Mouse (Mus musculus) midbrain, embryonic 15.5 days (tissue): ENCODE measurements around the gene Senp5. TPM values are rescaled to one million over a fixed set of nuclear protein-coding genes. Genes with fewer than 3 reads are reported as not detected.
A peak's percentile ranks its signal among the peaks of the same experiment; 100 is the strongest.
"Not testable (repeated sequence)": the region's sequence is repeated elsewhere in the genome, so short reads cannot be mapped to it uniquely, and the experiment has no call there.

Experiments
- ATAC-seq: fragments of 200-750 bp; cut with Nextera tagmentation; replicated peaks from 2 replicates; pipeline ENCODE4 v1.8.0; 2017; ENCODE audit warnings: moderate TSS enrichment
- H3K27ac ChIP-seq: fragments of 300-500 bp; sonication (generic); 2 replicates; pipeline ENCODE4 v1.5.1; 2015; ENCODE audit warnings: mild to moderate bottlenecking, inconsistent platforms
- H3K27me3 ChIP-seq: fragments of 300-500 bp; sonication (generic); replicated peaks from 2 replicates; pipeline ENCODE4 v1.6.1; 2015; ENCODE audit warnings: inconsistent platforms
- H3K36me3 ChIP-seq: fragments of 300-500 bp; sonication (generic); replicated peaks from 2 replicates; pipeline ENCODE4 v1.6.1; 2015; ENCODE audit warnings: inconsistent platforms
- H3K4me1 ChIP-seq: fragments of 300-500 bp; sonication (generic); 2 replicates; pipeline ENCODE4 v1.6.1; 2015; ENCODE audit warnings: inconsistent platforms
- H3K4me2 ChIP-seq: fragments of 300-500 bp; sonication (generic); 2 replicates; pipeline ENCODE4 v1.6.1; 2015; ENCODE audit warnings: inconsistent platforms, mild to moderate bottlenecking, moderate library complexity
- H3K4me3 ChIP-seq: fragments of 300-500 bp; sonication (generic); 2 replicates; pipeline ENCODE4 v1.5.1; 2015; ENCODE audit warnings: mild to moderate bottlenecking, inconsistent platforms
- H3K9ac ChIP-seq: fragments of 300-500 bp; sonication (generic); 2 replicates; pipeline ENCODE4 v1.6.1; 2015; ENCODE audit warnings: mild to moderate bottlenecking, inconsistent platforms
- H3K9me3 ChIP-seq: fragments of 300-500 bp; sonication (generic); 2 replicates; pipeline ENCODE4 v1.6.1; 2016; ENCODE audit warnings: inconsistent platforms
- WGBS: fragments of 180-500 bp; shearing (Covaris S2); methylation state at CpG from one replicate; pipeline ENCODE4 v1.1.7; 2015; ENCODE audit warnings: mixed read lengths; 5-methylcytosine and 5-hydroxymethylcytosine counted together
- polyA plus RNA-seq: library from polyadenylated mRNA; unstranded; fragments of >200 nt; fragmentation: Nextera tagmentation; extraction: Ambion mirVana; gene quantifications from 2 replicates; pipeline ENCODE4 v1.2.1, GENCODE M21; 2015

The Senp5 gene
- polyA plus RNA-seq, 1 experiment from 2014 or later: 17.8 TPM

GRCm38 (mm10) chr16:31979501-31979900 lies 23.6 kb downstream of the Senp5 start:
- ATAC-seq: no peak
- no peaks in the 10 kb centered on the region for H3K27me3 ChIP-seq
- H3K4me3 ChIP-seq: no peak overlapping the region
- WGBS: 97% methylated on average over 3 of the region's 3 CpGs
- H3K9me3 ChIP-seq: no peaks in the 10 kb centered on the region
- H3K9ac ChIP-seq: no peak overlapping the region
- H3K4me1 ChIP-seq: no peaks in the 10 kb centered on the region
- H3K36me3 ChIP-seq: peaks cover 22% of the 10 kb centered on the region
- H3K4me2 ChIP-seq: no peak overlapping the region
- H3K27ac ChIP-seq: no peak overlapping the region

- ATAC-seq: no peak
- Histone ChIP-seq H3K27ac (no peak overlapping the region), H3K4me3 (no peak overlapping the region), H3K4me2 (no peak overlapping the region), H3K9me3 (no peaks in the 10 kb centered on the region), H3K36me3 (peaks cover 17% of the 10 kb centered on the region), H3K9ac (no peak overlapping the region), H3K27me3 (no peaks in the 10 kb centered on the region), H3K4me1 (no peaks in the 10 kb centered on the region)
- 93% methylated on average over 4 of the region's 4 CpGs for WGBS
These were observed 27.8 kb downstream of the Senp5 start for GRCm38 (mm10) chr16:31975258-31975657.

GRCm38 (mm10) chr16:31963224-31963623 lies 39.9 kb downstream of the Senp5 start:
- Histone ChIP-seq H3K9ac (no peak overlapping the region), H3K27ac (no peak overlapping the region)

GRCm38 (mm10) chr16:31948345-31948774 lies 54.7 kb downstream of the Senp5 start, which contains the start of the genes 0610012G03Rik and Ncbp2:
Gene 0610012G03Rik, minus strand, starts transcription at chr16:31948494.
Gene Ncbp2, plus strand, starts transcription at chr16:31948513.
- peak within 1 kb of the TSS; percentile 85 for H3K4me2 ChIP-seq
- peaks cover 53% of the 10 kb centered on the region for H3K4me1 ChIP-seq
- H3K36me3 ChIP-seq: 0 out of 2 replicates have a peak, but pooled peaks cover 3% of the 10 kb centered on the region
- H3K27ac ChIP-seq: peak within 1 kb of the TSS; percentile 85
- ATAC-seq: peak; percentile 92
- H3K27me3 ChIP-seq: no peaks in the 10 kb centered on the region
- under 1% methylated on average over 55 of the region's 55 CpGs for WGBS
- peak within 1 kb of the TSS; percentile 69 for H3K9ac ChIP-seq
- H3K9me3 ChIP-seq: no peaks in the 10 kb centered on the region
- H3K4me3 ChIP-seq: peak within 1 kb of the TSS; percentile 69

More at GRCm38 (mm10) chr16:31963224-31963623, 39.9 kb downstream of the Senp5 start:
- ATAC-seq: no peak
- no peak overlapping the region for H3K4me3 ChIP-seq
- H3K27me3 ChIP-seq: no peaks in the 10 kb centered on the region
- H3K4me1 ChIP-seq: no peaks in the 10 kb centered on the region
- peaks cover 50% of the 10 kb centered on the region for H3K36me3 ChIP-seq
- no peaks in the 10 kb centered on the region for H3K9me3 ChIP-seq
- H3K4me2 ChIP-seq: no peak overlapping the region
- 87% methylated on average over 7 of the region's 7 CpGs for WGBS

- H3K36me3 ChIP-seq: 0 out of 2 replicates have a peak, but pooled peaks cover 3% of the 10 kb centered on the region
- H3K27me3 ChIP-seq: no peaks in the 10 kb centered on the region
- H3K9ac ChIP-seq: peak overlapping the region; percentile 69
- peak overlapping the region; percentile 85 for H3K27ac ChIP-seq
- H3K4me2 ChIP-seq: peak overlapping the region; percentile 85
- H3K9me3 ChIP-seq: no peaks in the 10 kb centered on the region
- peak overlapping the region; percentile 69 for H3K4me3 ChIP-seq
- no peak for ATAC-seq
- 0% methylated on average over 37 of the region's 38 CpGs for WGBS
- H3K4me1 ChIP-seq: peaks cover 53% of the 10 kb centered on the region
These were observed 55.2 kb downstream of the Senp5 start for GRCm38 (mm10) chr16:31947901-31948316.

- Histone ChIP-seq H3K9ac (peak overlapping the region; percentile 69), H3K27me3 (no peaks in the 10 kb centered on the region), H3K4me2 (peak overlapping the region; percentile 85), H3K36me3 (0 out of 2 replicates have a peak, but pooled peaks cover 3% of the 10 kb centered on the region), H3K4me3 (peak overlapping the region; percentile 69), H3K4me1 (peaks cover 53% of the 10 kb centered on the region), H3K9me3 (no peaks in the 10 kb centered on the region), H3K27ac (peak overlapping the region; percentile 85; the same call in 1 of the 2 replicates)
- 37% methylated on average over 8 of the region's 8 CpGs for WGBS
- no peak for ATAC-seq
These were observed 55.8 kb downstream of the Senp5 start for GRCm38 (mm10) chr16:31947333-31947732.

- H3K4me2 ChIP-seq, H3K36me3 ChIP-seq, H3K9me3 ChIP-seq, H3K9ac ChIP-seq, H3K4me3 ChIP-seq, ATAC-seq, H3K27me3 ChIP-seq, H3K27ac ChIP-seq: not testable (repeated sequence)
- H3K4me1 ChIP-seq: peaks cover 53% of the 10 kb centered on the region
- WGBS: 89% methylated on average over 6 of the region's 6 CpGs
These were observed 57.1 kb downstream of the Senp5 start for GRCm38 (mm10) chr16:31945986-31946385.

- Histone ChIP-seq H3K4me1 (peaks cover 53% of the 10 kb centered on the region), H3K27me3 (no peaks in the 10 kb centered on the region; the same call in 1 of the 2 replicates), H3K27ac (no peak overlapping the region), H3K4me3 (no peak overlapping the region), H3K9ac (no peak overlapping the region), H3K9me3 (no peaks in the 10 kb centered on the region), H3K36me3 (0 out of 2 replicates have a peak, but pooled peaks cover 3% of the 10 kb centered on the region), H3K4me2 (no peak overlapping the region; the same call in 1 of the 2 replicates)
- no peak for ATAC-seq
- 90% methylated on average over 6 of the region's 6 CpGs for whole genome bisulfite sequencing
These were observed 57.7 kb downstream of the Senp5 start for GRCm38 (mm10) chr16:31945372-31945771.

GRCm38 (mm10) chr16:31944698-31945255 lies 58.3 kb downstream of the Senp5 start:
- Histone ChIP-seq H3K9ac (no peak overlapping the region), H3K9me3 (no peaks in the 10 kb centered on the region), H3K27me3 (no peaks in the 10 kb centered on the region; the same call in 1 of the 2 replicates), H3K36me3 (0 out of 2 replicates have a peak, but pooled peaks cover 3% of the 10 kb centered on the region), H3K4me1 (peaks cover 50% of the 10 kb centered on the region), H3K4me2 (no peak overlapping the region), H3K27ac (no peak overlapping the region), H3K4me3 (no peak overlapping the region)
- 90% methylated on average over 12 of the region's 12 CpGs for WGBS
- ATAC-seq: no peak

GRCm38 (mm10) chr16:31943980-31944379 lies 59.1 kb downstream of the Senp5 start:
- no peak overlapping the region for H3K4me2 ChIP-seq
- WGBS: 5% methylated on average over 10 of the region's 10 CpGs
- peaks cover 42% of the 10 kb centered on the region for H3K4me1 ChIP-seq
- H3K9ac ChIP-seq: peak overlapping the region; percentile 4; the same call in 1 of the 2 replicates
- H3K9me3 ChIP-seq: no peaks in the 10 kb centered on the region
- 0 out of 2 replicates have a peak, but pooled peaks cover 3% of the 10 kb centered on the region for H3K36me3 ChIP-seq
- H3K27ac ChIP-seq: no peak overlapping the region
- no peak for ATAC-seq
- no peaks in the 10 kb centered on the region; the same call in 1 of the 2 replicates for H3K27me3 ChIP-seq
- no peak overlapping the region for H3K4me3 ChIP-seq

- Histone ChIP-seq H3K27ac (no peak overlapping the region), H3K9ac (no peak overlapping the region), H3K9me3 (no peaks in the 10 kb centered on the region), H3K27me3 (peaks cover 2% of the 10 kb centered on the region; the same call in 1 of the 2 replicates), H3K4me3 (no peak overlapping the region), H3K4me1 (peaks cover 19% of the 10 kb centered on the region), H3K4me2 (no peak overlapping the region), H3K36me3 (0 out of 2 replicates have a peak, but pooled peaks cover 3% of the 10 kb centered on the region)
- no peak for ATAC-seq
- 69% methylated on average over 2 of the region's 2 CpGs for WGBS
These were observed 62.5 kb downstream of the Senp5 start for GRCm38 (mm10) chr16:31940586-31940985.

- H3K9me3 ChIP-seq: no peaks in the 10 kb centered on the region
- no peaks in the 10 kb centered on the region for H3K36me3 ChIP-seq
- no peak overlapping the region for H3K4me3 ChIP-seq
- H3K9ac ChIP-seq: no peak overlapping the region
- peaks cover 3% of the 10 kb centered on the region; the same call in 1 of the 2 replicates for H3K27me3 ChIP-seq
- ATAC-seq: no peak
- H3K4me2 ChIP-seq: no peak overlapping the region
- H3K4me1 ChIP-seq: peaks cover 19% of the 10 kb centered on the region
- H3K27ac ChIP-seq: no peak overlapping the region
- WGBS: 74% methylated on average over 6 of the region's 6 CpGs
These were observed 64.2 kb downstream of the Senp5 start for GRCm38 (mm10) chr16:31938856-31939255.
